Mouse (Mus musculus): ENCODE results near the gene Pick1. TPM values are rescaled to one million over a fixed set of nuclear protein-coding genes. Genes with fewer than 3 reads are reported as not detected.
"Not testable (repeated sequence)": the region's sequence is repeated elsewhere in the genome, so short reads cannot be mapped to it uniquely, and the experiment has no call there.

Pick1 gene
- polyA plus RNA-seq, 1 experiment from 2014 or later, result 19.3 TPM

- ATAC-seq (replicated peaks; ENCODE audit: insufficient number of reproducible peaks, low FRiP score, low TSS enrichment), result no peak
- 55% methylated on average over 6 of the region's 6 CpGs for WGBS (ENCODE audit: insufficient replicate concordance)
- no peaks in the 10 kb centered on the region for H3K4me1 ChIP-seq (ENCODE audit: control insufficient read depth, insufficient read depth, low read length)
- H3K27me3 ChIP-seq (ENCODE audit: control insufficient read depth, insufficient read depth, low read length), result no peaks in the 10 kb centered on the region
- H3K4me3 ChIP-seq (ENCODE audit: low read depth, low read length), result no peak overlapping the region
- no peaks in the 10 kb centered on the region for H3K9me3 ChIP-seq (replicated peaks; ENCODE audit: control insufficient read depth, low read length)
- H3K36me3 ChIP-seq (ENCODE audit: control insufficient read depth, insufficient read depth, low read length), result no peaks in the 10 kb centered on the region
- no peak overlapping the region for H3K9ac ChIP-seq (ENCODE audit: low read depth, low read length)
- no peak overlapping the region for H3K27ac ChIP-seq (ENCODE audit: low read depth, low read length)
- H3K4me2 ChIP-seq, result no peak overlapping the region
Measured at GRCm38 (mm10) chr15:79213591-79213990, 15.4 kb upstream of the Pick1 start.

GRCm38 (mm10) chr15:79216191-79216590 is 12.8 kb upstream of the Pick1 start:
- no peaks in the 10 kb centered on the region for H3K9me3 ChIP-seq (replicated peaks; ENCODE audit: control insufficient read depth, low read length)
- no peaks in the 10 kb centered on the region for H3K36me3 ChIP-seq (ENCODE audit: control insufficient read depth, insufficient read depth, low read length)
- no peak for ATAC-seq (replicated peaks; ENCODE audit: insufficient number of reproducible peaks, low FRiP score, low TSS enrichment)
- no peaks in the 10 kb centered on the region for H3K27me3 ChIP-seq (ENCODE audit: control insufficient read depth, insufficient read depth, low read length)
- H3K4me2 ChIP-seq, result no peak overlapping the region
- no peak overlapping the region for H3K4me3 ChIP-seq (ENCODE audit: low read depth, low read length)
- 57% methylated on average over 3 of the region's 3 CpGs for WGBS (ENCODE audit: insufficient replicate concordance)
- no peaks in the 10 kb centered on the region for H3K4me1 ChIP-seq (ENCODE audit: control insufficient read depth, insufficient read depth, low read length)
- no peak overlapping the region for H3K9ac ChIP-seq (ENCODE audit: low read depth, low read length)
- H3K27ac ChIP-seq (ENCODE audit: low read depth, low read length), result no peak overlapping the region

DNA sequence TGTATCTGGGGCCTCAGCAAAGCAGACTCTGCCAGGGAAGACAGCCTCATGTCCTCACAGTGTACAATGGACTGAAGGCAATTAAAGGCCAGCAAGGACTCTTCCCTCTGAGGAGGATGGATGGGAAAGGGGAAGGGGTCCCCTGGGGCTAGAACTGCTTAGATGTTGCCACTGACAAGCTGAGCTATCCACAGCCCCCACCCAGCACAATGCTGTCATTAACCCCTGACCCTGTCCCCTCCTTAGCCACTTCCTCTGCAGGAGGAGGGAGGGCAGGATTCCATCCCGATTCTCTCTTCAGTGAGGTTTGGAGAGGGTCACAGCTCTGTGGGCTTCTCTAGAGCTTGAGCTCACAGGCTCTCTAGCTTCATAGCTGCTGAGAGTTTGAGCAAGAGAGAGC is 9.4 kb upstream of the Pick1 start:
- no peak for ATAC-seq (replicated peaks; ENCODE audit: insufficient number of reproducible peaks, low FRiP score, low TSS enrichment)
- Histone ChIP-seq H3K9ac (ENCODE audit: low read depth, low read length) (no peak overlapping the region), H3K27ac (ENCODE audit: low read depth, low read length) (no peak overlapping the region), H3K9me3 (replicated peaks; ENCODE audit: control insufficient read depth, low read length) (no peaks in the 10 kb centered on the region), H3K27me3 (ENCODE audit: control insufficient read depth, insufficient read depth, low read length) (no peaks in the 10 kb centered on the region), H3K4me3 (ENCODE audit: low read depth, low read length) (no peak overlapping the region), H3K4me1 (ENCODE audit: control insufficient read depth, insufficient read depth, low read length) (no peaks in the 10 kb centered on the region), H3K36me3 (ENCODE audit: control insufficient read depth, insufficient read depth, low read length) (no peaks in the 10 kb centered on the region), H3K4me2 (no peak overlapping the region)
- WGBS (ENCODE audit: insufficient replicate concordance), result 11% methylated on average over 1 of the region's 1 CpGs

GRCm38 (mm10) chr15:79223641-79224040 is 5.3 kb upstream of the Pick1 start:
- Histone ChIP-seq H3K4me2 (no peak overlapping the region), H3K9ac (ENCODE audit: low read depth, low read length) (no peak overlapping the region), H3K27ac (ENCODE audit: low read depth, low read length) (no peak overlapping the region), H3K9me3 (replicated peaks; ENCODE audit: control insufficient read depth, low read length) (no peaks in the 10 kb centered on the region), H3K4me1 (ENCODE audit: control insufficient read depth, insufficient read depth, low read length) (no peaks in the 10 kb centered on the region), H3K4me3 (ENCODE audit: low read depth, low read length) (no peak overlapping the region), H3K36me3 (ENCODE audit: control insufficient read depth, insufficient read depth, low read length) (no peaks in the 10 kb centered on the region), H3K27me3 (ENCODE audit: control insufficient read depth, insufficient read depth, low read length) (no peaks in the 10 kb centered on the region)
- no peak for ATAC-seq (replicated peaks; ENCODE audit: insufficient number of reproducible peaks, low FRiP score, low TSS enrichment)
- 15% methylated on average over 5 of the region's 5 CpGs for WGBS (ENCODE audit: insufficient replicate concordance)

GRCm38 (mm10) chr15:79224685-79225084 is 4.3 kb upstream of the Pick1 start:
- 13% methylated on average over 5 of the region's 5 CpGs for WGBS (ENCODE audit: insufficient replicate concordance)
- Histone ChIP-seq H3K4me3 (ENCODE audit: low read depth, low read length) (no peak overlapping the region), H3K27me3 (ENCODE audit: control insufficient read depth, insufficient read depth, low read length) (no peaks in the 10 kb centered on the region), H3K27ac (ENCODE audit: low read depth, low read length) (no peak overlapping the region), H3K9ac (ENCODE audit: low read depth, low read length) (no peak overlapping the region), H3K9me3 (replicated peaks; ENCODE audit: control insufficient read depth, low read length) (no peaks in the 10 kb centered on the region), H3K4me1 (ENCODE audit: control insufficient read depth, insufficient read depth, low read length) (peaks cover 1% of the 10 kb centered on the region), H3K36me3 (ENCODE audit: control insufficient read depth, insufficient read depth, low read length) (no peaks in the 10 kb centered on the region), H3K4me2 (no peak overlapping the region)
- ATAC-seq (replicated peaks; ENCODE audit: insufficient number of reproducible peaks, low FRiP score, low TSS enrichment), result peak; percentile 32; the same call in 1 of the 2 replicates

DNA sequence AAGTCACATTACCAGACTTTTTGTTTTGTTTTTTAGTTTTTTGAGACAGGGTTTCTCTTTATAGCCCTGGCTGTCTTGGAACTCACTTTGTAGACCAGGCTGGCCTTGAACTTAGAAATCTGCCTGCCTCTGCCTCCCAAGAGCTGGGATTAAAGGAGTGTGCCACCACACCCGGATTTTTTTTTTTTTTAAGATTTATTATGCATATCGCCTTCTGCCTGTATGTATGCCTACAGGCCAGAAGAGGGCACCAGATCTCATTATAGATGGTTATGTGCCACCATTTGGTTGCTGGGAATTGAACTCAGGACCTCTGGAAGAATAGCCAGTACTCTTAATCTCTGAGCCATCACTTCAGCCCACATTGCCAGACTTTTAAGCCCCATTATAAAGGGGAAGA is 3.2 kb upstream of the Pick1 start:
- H3K4me3 ChIP-seq (ENCODE audit: low read depth, low read length); H3K36me3 ChIP-seq (ENCODE audit: control insufficient read depth, insufficient read depth, low read length); H3K27ac ChIP-seq (ENCODE audit: low read depth, low read length); ATAC-seq (replicated peaks; ENCODE audit: insufficient number of reproducible peaks, low FRiP score, low TSS enrichment); H3K9me3 ChIP-seq (replicated peaks; ENCODE audit: control insufficient read depth, low read length); H3K27me3 ChIP-seq (ENCODE audit: control insufficient read depth, insufficient read depth, low read length); H3K9ac ChIP-seq (ENCODE audit: low read depth, low read length); H3K4me2 ChIP-seq; H3K4me1 ChIP-seq (ENCODE audit: control insufficient read depth, insufficient read depth, low read length): not testable (repeated sequence)
- WGBS (ENCODE audit: insufficient replicate concordance), result 66% methylated on average over 2 of the region's 2 CpGs

DNA sequence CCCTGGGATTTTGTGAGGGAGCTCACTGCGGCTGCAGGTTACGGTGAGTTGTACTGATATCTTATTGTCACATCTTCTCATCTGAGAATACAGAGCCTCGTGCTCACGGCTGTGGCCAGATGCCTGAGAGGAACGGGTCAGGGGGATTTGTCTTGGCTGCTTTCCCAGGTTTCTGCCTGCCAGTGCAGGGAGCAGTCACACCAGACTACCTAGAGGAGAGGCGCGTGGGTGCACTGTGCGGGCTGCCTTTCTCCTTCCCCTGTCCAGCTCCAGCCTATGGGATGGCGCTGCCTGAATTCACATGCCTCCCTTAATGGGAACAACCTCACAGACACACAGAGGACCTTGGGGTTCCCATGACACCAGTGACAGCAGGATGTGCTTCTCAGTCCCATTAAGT is 6.3 kb downstream of the Pick1 start:
- no peak overlapping the region for H3K27ac ChIP-seq (ENCODE audit: low read depth, low read length)
- no peak overlapping the region for H3K9ac ChIP-seq (ENCODE audit: low read depth, low read length)
- H3K36me3 ChIP-seq (ENCODE audit: control insufficient read depth, insufficient read depth, low read length), result peaks cover 11% of the 10 kb centered on the region
- ATAC-seq (replicated peaks; ENCODE audit: insufficient number of reproducible peaks, low FRiP score, low TSS enrichment), result no peak
- H3K9me3 ChIP-seq (replicated peaks; ENCODE audit: control insufficient read depth, low read length), result no peaks in the 10 kb centered on the region
- no peak overlapping the region for H3K4me3 ChIP-seq (ENCODE audit: low read depth, low read length)
- no peaks in the 10 kb centered on the region for H3K4me1 ChIP-seq (ENCODE audit: control insufficient read depth, insufficient read depth, low read length)
- H3K27me3 ChIP-seq (ENCODE audit: control insufficient read depth, insufficient read depth, low read length), result no peaks in the 10 kb centered on the region
- WGBS (ENCODE audit: insufficient replicate concordance), result 67% methylated on average over 9 of the region's 9 CpGs
- H3K4me2 ChIP-seq, result no peak overlapping the region

GRCm38 (mm10) chr15:79238036-79238435 is 9.1 kb downstream of the Pick1 start:
- H3K4me3 ChIP-seq (ENCODE audit: low read depth, low read length), result no peak overlapping the region
- no peaks in the 10 kb centered on the region for H3K9me3 ChIP-seq (replicated peaks; ENCODE audit: control insufficient read depth, low read length)
- H3K36me3 ChIP-seq (ENCODE audit: control insufficient read depth, insufficient read depth, low read length), result peaks cover 18% of the 10 kb centered on the region
- no peaks in the 10 kb centered on the region for H3K27me3 ChIP-seq (ENCODE audit: control insufficient read depth, insufficient read depth, low read length)
- H3K4me2 ChIP-seq, result no peak overlapping the region
- no peak overlapping the region for H3K27ac ChIP-seq (ENCODE audit: low read depth, low read length)
- H3K9ac ChIP-seq (ENCODE audit: low read depth, low read length), result no peak overlapping the region
- peaks cover 5% of the 10 kb centered on the region for H3K4me1 ChIP-seq (ENCODE audit: control insufficient read depth, insufficient read depth, low read length)
- 83% methylated on average over 6 of the region's 6 CpGs for WGBS (ENCODE audit: insufficient replicate concordance)
- no peak for ATAC-seq (replicated peaks; ENCODE audit: insufficient number of reproducible peaks, low FRiP score, low TSS enrichment)

DNA sequence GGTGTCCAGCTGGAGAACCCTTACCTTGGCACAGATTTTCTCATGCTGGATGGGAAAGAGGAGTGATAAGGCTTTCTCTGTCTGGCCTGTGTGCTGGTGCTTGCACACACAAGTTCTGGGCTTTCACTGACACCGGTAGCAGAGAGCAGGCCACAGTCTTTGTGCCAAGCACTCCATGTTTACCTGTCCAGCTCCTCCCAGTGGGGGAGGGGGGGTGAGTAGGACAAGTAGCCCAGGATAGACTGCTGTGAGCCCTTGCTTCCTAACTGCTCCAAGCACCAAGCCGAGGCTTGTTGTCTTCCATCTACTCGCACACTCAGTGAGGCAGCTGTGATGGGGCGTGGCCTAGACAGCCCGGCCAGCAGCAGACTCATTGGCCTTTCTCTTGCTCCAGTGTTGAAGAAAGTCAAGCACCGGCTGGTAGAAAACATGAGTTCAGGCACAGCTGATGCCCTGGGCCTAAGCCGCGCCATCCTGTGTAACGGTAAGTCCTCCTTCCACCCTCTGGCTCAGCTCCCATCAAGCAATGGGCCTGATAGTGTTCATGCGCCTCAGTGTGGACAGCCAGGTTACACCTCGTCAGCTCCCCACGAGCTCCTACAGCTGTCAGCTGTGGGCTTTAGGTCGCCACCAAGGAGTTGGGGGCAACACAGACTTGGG is 13.7 kb downstream of the Pick1 start:
- ATAC-seq (replicated peaks; ENCODE audit: insufficient number of reproducible peaks, low FRiP score, low TSS enrichment), result no peak
- peak overlapping the region; percentile 94 for H3K27ac ChIP-seq (ENCODE audit: low read depth, low read length)
- peaks cover 17% of the 10 kb centered on the region for H3K4me1 ChIP-seq (ENCODE audit: control insufficient read depth, insufficient read depth, low read length)
- no peaks in the 10 kb centered on the region for H3K27me3 ChIP-seq (ENCODE audit: control insufficient read depth, insufficient read depth, low read length)
- 62% methylated on average over 13 of the region's 13 CpGs for WGBS (ENCODE audit: insufficient replicate concordance)
- H3K36me3 ChIP-seq (ENCODE audit: control insufficient read depth, insufficient read depth, low read length), result peaks cover 24% of the 10 kb centered on the region
- H3K4me2 ChIP-seq, result 0 out of 2 replicates have a peak overlapping the region, but pooled peaks have one; percentile 6
- H3K9ac ChIP-seq (ENCODE audit: low read depth, low read length), result peak overlapping the region; percentile 46; the same call in 1 of the 2 replicates
- no peak overlapping the region for H3K4me3 ChIP-seq (ENCODE audit: low read depth, low read length)
- H3K9me3 ChIP-seq (replicated peaks; ENCODE audit: control insufficient read depth, low read length), result no peaks in the 10 kb centered on the region

Measured in heart, embryonic 11.5 days (tissue).